Mouse (Mus musculus) E14TG2a.4 (cell line): ENCODE measurements around the gene Nr1d1.

Experiments used
- H3K27me3 ChIP-seq: 2 replicates; pipeline ENCODE4 v1.6.1; 2014; ENCODE audit warnings: low read length, control low read depth; ENCODE audit not compliant: insufficient read depth
- H3K36me3 ChIP-seq: 2 replicates; pipeline ENCODE4 v1.6.1; 2014; ENCODE audit warnings: low read length, control low read depth; ENCODE audit not compliant: insufficient read depth
- H3K4me1 ChIP-seq: replicated peaks from 2 replicates; pipeline ENCODE4 v1.6.1; 2014; ENCODE audit warnings: low read depth, low read length, control low read depth
- H3K4me3 ChIP-seq: replicated peaks from 2 replicates; pipeline ENCODE4 v1.5.1; 2014; ENCODE audit warnings: mild to moderate bottlenecking, low read length
- H3K9me3 ChIP-seq: 2 replicates; pipeline ENCODE4 v1.6.1; 2014; ENCODE audit warnings: low read length, control low read depth
- CTCF ChIP-seq: conservative IDR thresholded peaks from 2 replicates; pipeline ENCODE4 v1.5.1; 2014; ENCODE audit warnings: low read length
- NANOG ChIP-seq: IDR thresholded peaks from 2 replicates; pipeline ENCODE4 v1.6.1; 2014; ENCODE audit warnings: borderline replicate concordance, low read length, mixed read lengths
- POU5F1 ChIP-seq: IDR thresholded peaks from 2 replicates; pipeline ENCODE4 v1.6.1; 2014; ENCODE audit warnings: low read length, borderline replicate concordance

The Nr1d1 gene

GRCm38 (mm10) chr11:98769007-98769954 is 5.9 kb downstream of the Nr1d1 start:
- no peak for TF ChIP-seq POU5F1
- TF ChIP-seq NANOG = no peak
- TF ChIP-seq CTCF = no peak
- peaks cover 49% of the 10 kb centered on the region for H3K36me3 ChIP-seq
- H3K4me1 ChIP-seq = peaks cover 86% of the 10 kb centered on the region
- no peak overlapping the region for H3K4me3 ChIP-seq
- H3K9me3 ChIP-seq = no peaks in the 10 kb centered on the region
- peaks cover 24% of the 10 kb centered on the region for H3K27me3 ChIP-seq

- H3K4me3 ChIP-seq = peak overlapping the region; percentile 45
- H3K27me3 ChIP-seq = peaks cover 18% of the 10 kb centered on the region
- peaks cover 88% of the 10 kb centered on the region for H3K4me1 ChIP-seq
- TF ChIP-seq POU5F1 (no peak), CTCF (no peak), NANOG (no peak)
- H3K36me3 ChIP-seq = peaks cover 49% of the 10 kb centered on the region
- no peaks in the 10 kb centered on the region for H3K9me3 ChIP-seq
Observed at GRCm38 (mm10) chr11:98768127-98769006, 6.8 kb downstream of the Nr1d1 start.

GRCm38 (mm10) chr11:98767713-98768112 is 7.4 kb downstream of the Nr1d1 start:
- no peak for TF ChIP-seq NANOG
- TF ChIP-seq CTCF = no peak
- no peak for TF ChIP-seq POU5F1
- H3K36me3 ChIP-seq = peaks cover 46% of the 10 kb centered on the region
- peak overlapping the region; percentile 45 for H3K4me3 ChIP-seq
- peaks cover 88% of the 10 kb centered on the region for H3K4me1 ChIP-seq
- H3K27me3 ChIP-seq = peaks cover 12% of the 10 kb centered on the region
- H3K9me3 ChIP-seq = no peaks in the 10 kb centered on the region

GRCm38 (mm10) chr11:98767276-98767675 is 7.9 kb downstream of the Nr1d1 start:
- peak overlapping the region; percentile 39; the same call in 1 of the 2 replicates for H3K4me3 ChIP-seq
- H3K9me3 ChIP-seq = no peaks in the 10 kb centered on the region
- peaks cover 90% of the 10 kb centered on the region for H3K4me1 ChIP-seq
- peaks cover 8% of the 10 kb centered on the region; the same call in 1 of the 2 replicates for H3K27me3 ChIP-seq
- no peak for TF ChIP-seq POU5F1
- TF ChIP-seq CTCF = no peak
- no peak for TF ChIP-seq NANOG
- peaks cover 44% of the 10 kb centered on the region for H3K36me3 ChIP-seq

GRCm38 (mm10) chr11:98766816-98767215 is 8.3 kb downstream of the Nr1d1 start:
- Histone ChIP-seq H3K9me3 (no peaks in the 10 kb centered on the region), H3K4me3 (peak overlapping the region; percentile 39; the same call in 1 of the 2 replicates), H3K4me1 (peaks cover 94% of the 10 kb centered on the region), H3K36me3 (peaks cover 40% of the 10 kb centered on the region), H3K27me3 (peaks cover 5% of the 10 kb centered on the region; the same call in 1 of the 2 replicates)
- no peak for TF ChIP-seq POU5F1
- no peak for TF ChIP-seq CTCF
- TF ChIP-seq NANOG = no peak

- Histone ChIP-seq H3K27me3 (peaks cover 5% of the 10 kb centered on the region; the same call in 1 of the 2 replicates), H3K4me1 (peaks cover 96% of the 10 kb centered on the region)
- no peak for TF ChIP-seq CTCF
- no peak for TF ChIP-seq POU5F1
- TF ChIP-seq NANOG = no peak
Observed at GRCm38 (mm10) chr11:98766346-98766745, 8.8 kb downstream of the Nr1d1 start.

GRCm38 (mm10) chr11:98765421-98766309 is 9.5 kb downstream of the Nr1d1 start:
- H3K9me3 ChIP-seq = peaks cover 2% of the 10 kb centered on the region; the same call in 1 of the 2 replicates
- H3K4me3 ChIP-seq = no peak overlapping the region
- peaks cover 5% of the 10 kb centered on the region; the same call in 1 of the 2 replicates for H3K27me3 ChIP-seq
- H3K36me3 ChIP-seq = peaks cover 30% of the 10 kb centered on the region
- H3K4me1 ChIP-seq = peaks cover 89% of the 10 kb centered on the region
- TF ChIP-seq POU5F1 (no peak), NANOG (no peak), CTCF (no peak)

More at GRCm38 (mm10) chr11:98766346-98766745, 8.8 kb downstream of the Nr1d1 start:
- Histone ChIP-seq H3K4me3 (no peak overlapping the region), H3K9me3 (no peaks in the 10 kb centered on the region), H3K36me3 (peaks cover 35% of the 10 kb centered on the region)

GRCm38 (mm10) chr11:98764746-98765145 is 10.4 kb downstream of the Nr1d1 start:
- peaks cover 23% of the 10 kb centered on the region for H3K36me3 ChIP-seq
- peaks cover 4% of the 10 kb centered on the region; the same call in 1 of the 2 replicates for H3K9me3 ChIP-seq
- peak overlapping the region; percentile 78 for H3K4me3 ChIP-seq
- H3K4me1 ChIP-seq = peaks cover 80% of the 10 kb centered on the region
- TF ChIP-seq POU5F1 = no peak
- no peak for TF ChIP-seq NANOG
- TF ChIP-seq CTCF = no peak
- peaks cover 5% of the 10 kb centered on the region; the same call in 1 of the 2 replicates for H3K27me3 ChIP-seq
